Comparison of ENCODE assay signal across 15 mouse cellular contexts in the genomic region with DNA sequence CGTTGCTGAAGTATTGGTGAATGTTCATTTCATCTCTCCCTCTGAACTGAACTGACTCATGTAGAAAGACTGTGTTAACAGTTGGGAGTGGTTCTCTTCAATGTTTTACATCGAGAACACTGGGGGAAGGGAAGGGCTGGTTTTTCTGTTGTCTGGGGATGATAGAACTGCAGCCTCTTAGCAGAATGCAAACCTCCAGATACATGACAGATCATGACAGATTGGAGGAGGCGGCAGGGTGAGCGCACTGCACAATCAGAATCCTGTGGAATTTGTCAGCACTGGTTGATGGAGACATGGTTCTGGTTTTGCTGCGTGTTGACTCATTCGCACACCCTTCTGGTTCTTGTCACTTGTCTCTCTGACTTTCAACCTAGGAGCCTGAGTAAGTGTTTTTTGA.
A peak's percentile ranks its signal among the peaks of the same experiment; 100 is the strongest.
DNase-seq lines count a peak whose midpoint lies in the region; ATAC-seq and TF ChIP-seq lines count a peak whose summit lies in the region.
"Had no signal": no experiment of that assay in that cellular context is flagged by ENCODE, and none has a peak within 500 bp of the region (broad histone marks: within the 10 kb centered on the region; RNA-seq: fewer than 3 reads in every experiment).

No protein-coding gene starts in this region.

- TF ChIP-seq CTCF in layer of hippocampus, adult 2 months (conservative IDR thresholded peaks at IDR 0.05) = no peak

- no peak for DNase-seq in heart, postnatal 4 days
- DNase-seq in embryo, embryonic 9.5 days (ENCODE audit: extremely low spot score) = peak; percentile 19
- DNase-seq in layer of hippocampus, adult 2 months (ENCODE audit: low spot score in 2 of 2) = peak; percentile 79 to 91
- DNase-seq in cerebellum, adult 11 months = no peak
- DNase-seq in embryonic facial prominence, embryonic 10.5 days (ENCODE audit: low spot score) = no peak
- DNase-seq: cerebellum, adult 9-11 months; gastrocnemius, postnatal 14 days; kidney, postnatal 36 days; liver, postnatal 0 days had no signal

- no peaks in the 10 kb centered on the region for H3K36me3 ChIP-seq in heart, embryonic 12.5 days
- H3K36me3 ChIP-seq in stomach, embryonic 14.5 days (ENCODE audit: control insufficient read depth, insufficient read depth, low read length) = no peaks in the 10 kb centered on the region
- no peaks in the 10 kb centered on the region for H3K36me3 ChIP-seq in embryonic facial prominence, embryonic 10.5 days (replicated peaks)
- H3K36me3 ChIP-seq: limb, embryonic 13.5 days had no signal

- H3K4me2 ChIP-seq in heart, embryonic 12.5 days = no peak overlapping the region
- no peak overlapping the region for H3K4me2 ChIP-seq in stomach, embryonic 14.5 days (replicated peaks; ENCODE audit: low read depth, low read length)
- H3K4me2 ChIP-seq: forebrain, embryonic 13.5 days; limb, embryonic 13.5 days had no signal

- no peak overlapping the region for H3K27ac ChIP-seq in heart, embryonic 12.5 days (ENCODE audit: poor library complexity, severe bottlenecking)
- peak overlapping the region; percentile 74 for H3K27ac ChIP-seq in layer of hippocampus, adult 2 months
- no peak overlapping the region for H3K27ac ChIP-seq in stomach, embryonic 14.5 days (ENCODE audit: low read length)
- no peak overlapping the region for H3K27ac ChIP-seq in embryonic facial prominence, embryonic 10.5 days (replicated peaks)
- H3K27ac ChIP-seq: forebrain, embryonic 13.5 days; limb, embryonic 13.5 days; macrophage had no signal

- no peaks in the 10 kb centered on the region for H3K27me3 ChIP-seq in heart, embryonic 12.5 days (replicated peaks)
- no peaks in the 10 kb centered on the region for H3K27me3 ChIP-seq in stomach, embryonic 14.5 days (ENCODE audit: control insufficient read depth, insufficient read depth, low read length)
- H3K27me3 ChIP-seq in embryonic facial prominence, embryonic 10.5 days (replicated peaks; ENCODE audit: low read depth, poor library complexity, severe bottlenecking) = no peaks in the 10 kb centered on the region
- H3K27me3 ChIP-seq: forebrain, embryonic 13.5 days; limb, embryonic 13.5 days had no signal

- H3K9me3 ChIP-seq in heart, embryonic 12.5 days (replicated peaks) = no peaks in the 10 kb centered on the region
- no peaks in the 10 kb centered on the region for H3K9me3 ChIP-seq in stomach, embryonic 14.5 days (ENCODE audit: control insufficient read depth, low read depth, low read length)
- no peaks in the 10 kb centered on the region for H3K9me3 ChIP-seq in embryonic facial prominence, embryonic 10.5 days
- H3K9me3 ChIP-seq: forebrain, embryonic 13.5 days; limb, embryonic 13.5 days had no signal

- peak; percentile 53 for ATAC-seq in heart, embryonic 12.5 days (ENCODE audit: insufficient number of reproducible peaks, low FRiP score)
- ATAC-seq in stomach, embryonic 14.5 days (ENCODE audit: insufficient number of reproducible peaks, insufficient read depth, low FRiP score, low read depth) = peak; percentile 79
- ATAC-seq in activated CD4-positive, CD25-positive, alpha-beta regulatory T cell, adult 4 months = no peak
- ATAC-seq: forebrain, embryonic 13.5 days; liver, postnatal 0 days had no signal

- 0 out of 2 replicates have a peak, but pooled peaks cover 7% of the 10 kb centered on the region for H3K4me1 ChIP-seq in heart, embryonic 12.5 days (replicated peaks)
- H3K4me1 ChIP-seq in stomach, embryonic 14.5 days (ENCODE audit: control insufficient read depth, insufficient read depth, low read length) = no peaks in the 10 kb centered on the region
- no peaks in the 10 kb centered on the region for H3K4me1 ChIP-seq in embryonic facial prominence, embryonic 10.5 days
- H3K4me1 ChIP-seq: limb, embryonic 13.5 days had no signal

- H3K4me3 ChIP-seq in heart, embryonic 12.5 days = no peak overlapping the region
- no peak overlapping the region for H3K4me3 ChIP-seq in layer of hippocampus, adult 2 months
- no peak overlapping the region for H3K4me3 ChIP-seq in stomach, embryonic 14.5 days (ENCODE audit: low read depth, low read length)
- no peak overlapping the region for H3K4me3 ChIP-seq in embryonic facial prominence, embryonic 10.5 days
- H3K4me3 ChIP-seq: forebrain, embryonic 13.5 days; limb, embryonic 13.5 days had no signal

- H3K9ac ChIP-seq in heart, embryonic 12.5 days = no peak overlapping the region
- no peak overlapping the region for H3K9ac ChIP-seq in stomach, embryonic 14.5 days (replicated peaks; ENCODE audit: low read depth, low read length)
- H3K9ac ChIP-seq: forebrain, embryonic 13.5 days; limb, embryonic 13.5 days; liver, postnatal 0 days had no signal

- 21% methylated on average over 6 of the region's 6 CpGs for WGBS in heart, embryonic 12.5 days
- WGBS in stomach, embryonic 14.5 days = 22% methylated on average over 6 of the region's 6 CpGs
- 88% methylated on average over 6 of the region's 6 CpGs for WGBS in embryonic facial prominence, embryonic 10.5 days

Comparison
In these comparisons a context has a peak if more than half of its experiments do, and no peak if none do; other contexts are left out.
1. DNase-seq: peak in embryo, embryonic 9.5 days (single experiment) and layer of hippocampus, adult 2 months (2 of 2); none in heart, postnatal 4 days (single experiment), cerebellum, adult 11 months (single experiment) and embryonic facial prominence, embryonic 10.5 days (single experiment).